Mouse (Mus musculus) adrenal gland, adult 2 months (tissue): ENCODE measurements at regions not wholly inside any gene's neighbourhood (a gene's known extent, or its start where the extent isn't known, plus 50 kb on each side); places are given as distances from the start of the nearest gene placed in this dataset.
A peak's percentile ranks its signal among the peaks of the same experiment; 100 is the strongest.
"Not testable (repeated sequence)": the region's sequence is repeated elsewhere in the genome, so short reads cannot be mapped to it uniquely, and the experiment has no call there.

Source experiments
- DNase-seq: peaks from one replicate; pipeline ENCODE4 v3.0.0; 2021

DNA sequence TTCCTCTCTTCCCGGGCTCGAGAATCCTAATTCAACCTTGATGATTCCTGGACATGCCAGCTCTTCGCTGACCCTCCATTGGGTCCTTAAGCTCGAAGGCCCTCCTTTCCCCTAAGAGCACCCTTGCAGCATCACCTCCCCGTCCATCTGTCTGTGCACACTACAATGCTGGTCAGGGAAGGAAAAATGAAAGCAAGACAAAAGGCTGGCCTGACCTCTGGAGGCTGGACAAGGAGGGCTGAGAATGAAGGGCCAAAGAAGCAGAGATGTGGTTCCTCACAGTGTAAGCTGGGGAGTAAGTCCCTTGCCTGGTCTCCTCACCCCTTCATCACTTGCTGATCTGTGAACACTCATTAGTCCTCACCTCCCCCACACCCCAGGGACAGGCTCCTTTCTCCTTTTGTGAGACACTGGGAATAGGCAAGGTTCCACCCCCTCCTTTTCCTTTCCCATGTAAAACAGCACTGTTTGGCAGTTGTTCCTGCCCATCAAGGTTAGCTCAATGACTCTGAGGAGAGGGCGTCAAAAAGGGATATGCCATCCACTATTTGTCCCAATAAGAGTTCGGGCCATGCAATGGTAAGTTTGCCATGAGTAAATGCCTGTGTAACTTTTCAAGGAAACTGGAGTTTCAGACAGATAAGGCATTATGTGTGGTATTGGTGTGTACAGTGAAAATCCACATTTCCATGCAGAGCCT, 332.3 kb downstream of the Diras2 start:
- no peak for DNase-seq

DNA sequence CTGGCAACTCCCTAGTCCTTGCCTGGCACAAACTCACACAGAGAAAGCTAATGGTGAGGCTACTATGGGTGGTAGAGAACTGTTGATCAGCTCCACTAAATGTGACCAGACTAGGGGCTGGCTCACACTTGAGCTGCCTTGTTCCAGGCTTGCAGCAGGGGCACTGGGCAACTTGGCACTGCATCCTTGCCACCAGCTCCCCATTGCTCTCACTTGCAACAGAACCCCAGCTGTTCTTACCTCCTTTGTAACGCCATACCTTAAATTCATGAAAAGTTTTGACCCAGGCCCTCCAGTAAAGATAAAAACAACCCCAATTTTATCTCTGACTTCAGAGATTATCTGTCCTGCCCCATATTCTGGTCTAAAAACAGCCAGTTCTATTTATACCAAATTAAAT, 328.7 kb downstream of the Diras2 start:
- no peak for DNase-seq

DNA sequence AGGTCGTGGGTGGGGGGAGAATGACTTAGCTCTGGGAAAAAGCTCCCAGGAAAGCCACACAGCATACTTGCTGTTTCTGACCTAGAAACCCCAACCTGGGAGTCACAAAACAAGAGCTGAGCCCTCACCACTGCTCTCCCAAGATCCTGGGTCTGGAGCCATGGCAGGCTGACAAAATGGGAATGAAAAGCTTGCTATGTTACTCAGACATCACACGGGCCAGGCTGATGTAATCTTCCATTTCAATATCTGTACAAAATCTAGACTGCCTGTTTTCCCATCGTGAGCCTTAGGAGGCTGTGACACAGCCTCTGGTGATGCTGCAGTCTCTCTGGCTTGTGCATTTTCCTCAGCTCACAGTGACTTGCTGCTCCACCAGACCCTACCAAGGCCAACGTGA, 325.1 kb downstream of the Diras2 start:
- no peak for DNase-seq

DNA sequence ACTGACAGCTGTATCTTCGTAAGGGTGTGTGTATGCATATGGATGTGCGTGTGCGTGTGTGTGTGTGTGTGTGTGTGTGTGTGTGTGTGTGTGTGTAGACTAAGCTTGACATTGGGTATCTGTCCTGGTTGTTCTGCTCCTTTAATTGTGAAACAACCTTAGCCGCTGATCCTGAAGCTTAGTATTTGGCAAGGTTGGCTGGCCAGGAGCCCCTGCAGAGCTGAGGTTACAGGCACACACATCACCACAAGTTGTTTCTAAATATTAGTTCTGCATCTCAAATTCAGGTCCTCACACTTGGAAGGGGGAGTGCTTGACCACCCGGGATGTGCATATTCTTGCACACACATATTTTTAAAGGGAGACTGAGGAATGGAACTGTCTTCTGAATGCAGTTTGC, 314.7 kb downstream of the Diras2 start:
- DNase-seq: no peak

DNA sequence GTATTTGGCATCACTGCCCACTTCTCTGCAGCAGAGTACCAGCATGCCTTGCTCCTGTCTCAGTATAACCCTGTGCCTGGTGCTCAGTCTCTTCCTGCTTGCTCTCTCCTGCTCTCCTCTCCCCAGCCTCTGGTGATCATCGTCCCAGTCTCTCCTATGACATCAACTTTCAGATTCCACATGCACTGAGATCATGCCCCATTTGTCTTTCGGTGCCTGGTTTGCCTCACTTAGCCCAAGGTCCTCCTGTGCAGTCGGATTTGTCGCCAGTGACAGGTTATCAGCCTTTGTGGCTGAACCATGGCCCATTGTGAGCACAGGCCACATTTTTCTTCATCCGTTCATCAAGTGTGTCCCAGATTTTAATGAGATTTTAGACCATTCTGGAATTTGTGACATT, 314.0 kb downstream of the Diras2 start:
- DNase-seq: peak; percentile 56

DNA sequence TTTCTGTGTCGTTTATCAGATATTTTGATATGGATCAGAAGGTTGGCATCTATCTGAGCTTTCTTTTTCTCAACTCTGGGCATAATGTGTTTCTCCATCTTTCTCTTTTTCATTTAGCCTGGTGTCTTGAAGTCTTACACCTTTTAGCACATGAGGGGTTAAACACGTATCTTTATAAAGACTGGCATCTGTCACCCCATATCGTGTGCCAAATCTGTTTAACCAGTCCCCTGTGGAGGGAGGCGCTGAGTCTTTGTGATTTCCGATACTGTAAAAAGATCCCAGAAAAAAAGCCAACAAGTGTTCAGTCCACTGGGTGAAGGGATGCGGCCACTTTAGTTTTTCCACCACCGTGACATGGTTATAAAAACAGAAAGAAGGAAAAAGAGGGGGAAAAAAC, 313.3 kb downstream of the Diras2 start:
- no peak for DNase-seq

DNA sequence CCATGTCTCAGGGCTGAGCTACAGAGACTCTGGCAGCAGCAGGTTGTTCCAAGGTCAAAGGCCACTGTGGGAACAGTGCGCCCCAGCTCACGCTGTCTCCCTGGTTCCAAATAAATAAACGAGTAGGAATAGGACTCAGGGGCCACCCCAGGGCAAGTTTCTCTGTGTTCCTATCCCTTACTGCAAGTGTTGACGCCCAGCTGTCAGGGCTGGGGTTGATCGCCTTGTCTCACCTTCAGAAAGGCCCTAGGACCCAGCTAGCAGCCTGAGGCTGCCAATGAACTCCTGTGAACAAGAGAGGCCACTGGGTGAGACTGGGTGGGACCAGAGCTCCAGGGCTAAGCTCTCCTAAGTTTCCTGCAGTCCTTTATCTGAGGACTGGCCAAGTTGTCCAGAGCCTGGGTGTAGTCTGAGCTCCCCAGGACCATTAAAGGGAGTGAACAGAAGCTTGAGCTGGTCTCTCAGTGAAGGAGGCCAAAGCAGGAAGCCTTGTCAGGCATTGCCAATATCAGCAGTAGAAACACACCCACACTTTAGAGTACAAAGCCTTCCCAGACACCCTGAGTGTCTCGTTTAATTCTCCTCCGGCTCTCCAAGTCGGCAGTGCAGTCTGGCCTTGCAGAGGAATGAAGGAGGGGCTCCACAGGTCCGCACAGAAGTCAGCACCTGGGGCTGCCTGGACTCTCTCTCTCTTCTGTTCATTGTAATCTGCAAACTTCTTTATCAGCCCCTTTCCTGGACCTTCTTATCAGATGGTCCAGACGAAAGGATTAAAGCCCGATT, 308.6 kb downstream of the Diras2 start:
- DNase-seq: peak; percentile 28

DNA sequence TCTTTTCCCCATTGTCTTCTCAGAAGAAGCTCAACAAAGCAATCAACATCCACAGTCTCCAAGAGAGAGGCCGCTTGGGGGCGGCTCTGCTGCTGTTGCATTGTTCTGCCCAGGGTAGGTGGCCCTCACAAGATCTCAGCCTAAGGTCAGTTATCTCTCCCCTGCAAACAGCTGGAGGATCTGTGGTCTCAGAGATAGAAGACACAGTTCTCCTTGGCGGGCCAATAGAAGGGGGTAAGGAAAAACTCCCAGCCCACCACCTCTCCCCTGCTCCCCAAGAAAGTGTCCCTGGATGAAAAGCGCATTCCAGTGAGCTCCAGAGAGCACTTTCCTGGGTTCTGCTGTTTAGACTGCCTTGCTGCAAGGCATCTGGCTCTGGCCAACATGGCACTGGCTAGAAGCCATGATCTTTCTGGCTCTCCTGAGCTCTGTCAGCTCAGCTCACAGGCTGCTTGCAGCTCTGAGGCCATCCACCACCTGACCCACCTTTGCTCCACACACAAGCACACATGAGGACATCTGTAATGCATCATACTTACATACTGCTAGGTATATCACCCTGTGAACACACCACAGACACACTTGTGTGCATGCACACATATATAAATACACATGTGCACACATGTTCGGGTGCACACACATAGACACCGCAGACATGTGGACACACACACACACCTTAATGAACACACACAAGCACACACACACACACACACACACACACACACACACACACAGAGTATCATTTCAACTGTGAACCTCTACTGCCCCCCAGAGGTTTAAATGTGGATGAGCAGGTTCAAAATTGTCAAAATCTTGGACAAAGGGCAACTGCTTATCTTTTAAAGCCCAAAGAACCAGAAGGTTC, 307.7 kb downstream of the Diras2 start:
- peak; percentile 61 for DNase-seq

DNA sequence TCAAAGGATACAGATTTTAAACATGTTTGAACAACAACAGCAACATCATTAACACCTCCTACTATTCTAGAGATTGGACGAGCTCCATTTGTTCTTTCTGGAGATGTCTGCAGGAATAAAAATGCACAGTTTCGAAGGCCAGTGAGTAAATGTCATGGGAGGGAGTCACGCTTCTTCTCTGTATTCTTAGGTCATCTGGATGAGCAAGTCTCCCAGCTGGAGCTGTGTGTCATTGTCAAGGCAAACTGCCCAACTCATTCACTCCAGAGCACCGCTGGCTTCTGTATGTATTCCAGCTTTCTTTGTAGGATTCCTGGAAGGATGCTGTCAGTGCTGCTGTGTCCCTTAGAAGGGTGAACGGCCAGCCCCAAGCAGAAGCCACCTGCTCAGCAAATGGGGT, 297.1 kb downstream of the Diras2 start:
- peak; percentile 82 for DNase-seq

DNA sequence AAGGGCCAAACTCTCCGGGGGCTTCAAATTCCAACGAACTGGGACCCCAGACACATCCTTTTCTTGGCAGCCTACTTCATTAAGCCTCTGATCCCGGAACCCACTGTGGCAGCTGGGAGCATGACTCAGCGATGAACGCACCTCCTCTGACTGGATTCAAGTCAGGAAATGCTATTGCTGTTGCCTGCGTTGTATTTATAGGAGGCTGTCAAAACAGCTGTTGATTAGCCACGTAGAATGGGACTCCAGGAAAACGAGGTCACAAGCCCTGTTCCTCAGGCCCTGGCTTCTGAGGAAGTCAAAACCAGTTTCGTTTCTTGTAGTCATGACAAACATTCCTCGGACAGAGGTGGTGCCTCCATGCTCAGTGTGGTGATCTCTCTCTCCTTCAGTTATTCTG, 295.0 kb downstream of the Diras2 start:
- DNase-seq: peak; percentile 70

DNA sequence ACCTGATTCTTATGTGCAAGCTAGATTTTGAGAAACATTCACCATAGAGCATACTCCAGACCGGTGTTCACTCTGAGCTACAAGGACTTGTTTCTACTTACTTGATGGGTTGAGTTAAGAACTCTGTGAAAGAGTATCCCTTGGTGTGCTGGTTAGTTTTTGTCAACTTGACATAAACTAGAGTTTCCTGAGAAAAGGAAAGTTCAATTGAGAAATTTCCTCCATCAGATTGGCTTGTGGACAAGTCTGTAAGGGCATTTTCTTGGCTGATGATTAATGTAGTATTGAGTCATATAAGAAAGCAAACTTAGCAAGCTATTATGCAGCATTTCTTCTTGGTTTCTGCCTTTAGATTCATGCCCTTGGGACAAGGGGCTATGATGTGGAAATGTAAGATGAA, 291.5 kb downstream of the Diras2 start:
- DNase-seq: no peak

DNA sequence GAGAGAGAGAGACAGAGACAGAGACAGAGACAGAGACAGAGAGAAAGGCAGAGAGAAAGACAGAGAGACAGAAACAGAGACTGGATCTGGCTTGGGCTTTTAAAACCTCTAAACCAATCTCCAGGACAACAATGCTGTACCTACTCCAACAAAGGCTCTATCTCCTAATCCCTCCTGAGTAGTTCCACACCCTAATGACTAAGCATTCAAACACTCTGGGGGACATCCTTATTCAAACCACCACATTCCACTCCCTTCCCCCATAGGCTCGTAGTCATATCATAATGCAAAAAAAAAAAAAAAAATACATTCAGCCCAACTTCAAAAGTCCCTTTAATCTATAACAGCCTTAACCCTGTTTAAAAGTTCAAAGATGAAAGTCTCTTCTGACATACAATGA, 289.3 kb downstream of the Diras2 start:
- DNase-seq: no peak

DNA sequence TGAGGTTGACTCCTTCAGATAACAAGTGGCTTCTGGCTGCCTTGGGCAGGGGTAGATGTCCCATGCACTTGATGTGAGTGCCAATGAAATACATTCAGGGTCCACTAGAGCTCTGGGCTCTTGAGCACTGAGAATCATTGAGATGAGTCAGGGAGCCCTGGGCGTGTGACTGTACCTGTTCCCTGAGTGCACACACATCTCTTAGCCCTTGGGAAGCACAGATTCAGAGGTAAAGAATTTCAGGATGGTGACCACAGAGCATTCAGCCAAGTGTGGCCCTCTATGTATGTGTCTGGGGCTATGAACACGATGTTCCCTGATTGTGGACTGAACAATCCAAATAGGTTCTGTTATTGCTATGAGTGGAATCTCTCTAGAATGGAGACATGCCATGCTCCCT, 281.6 kb downstream of the Diras2 start:
- DNase-seq: no peak

DNA sequence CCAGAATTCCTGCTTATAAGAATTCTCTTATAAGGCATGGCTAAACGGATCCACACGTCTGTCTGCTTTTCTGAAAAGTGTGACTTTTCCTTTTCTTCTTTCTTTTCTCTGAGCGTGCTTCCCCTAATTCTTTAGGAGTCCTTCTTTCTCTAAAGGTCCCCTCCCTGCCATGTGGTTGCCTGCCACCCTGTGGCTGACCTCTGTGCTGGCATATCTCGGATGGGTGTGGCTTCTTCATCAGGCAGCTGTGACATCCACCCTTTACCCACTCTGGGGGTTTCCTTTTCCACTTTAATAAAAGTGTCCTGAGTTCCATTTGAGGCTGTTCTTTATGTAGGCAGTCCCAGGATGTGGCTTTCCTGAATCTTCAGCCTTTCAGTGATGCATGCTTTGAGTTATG, 280.7 kb downstream of the Diras2 start:
- no peak for DNase-seq

DNA sequence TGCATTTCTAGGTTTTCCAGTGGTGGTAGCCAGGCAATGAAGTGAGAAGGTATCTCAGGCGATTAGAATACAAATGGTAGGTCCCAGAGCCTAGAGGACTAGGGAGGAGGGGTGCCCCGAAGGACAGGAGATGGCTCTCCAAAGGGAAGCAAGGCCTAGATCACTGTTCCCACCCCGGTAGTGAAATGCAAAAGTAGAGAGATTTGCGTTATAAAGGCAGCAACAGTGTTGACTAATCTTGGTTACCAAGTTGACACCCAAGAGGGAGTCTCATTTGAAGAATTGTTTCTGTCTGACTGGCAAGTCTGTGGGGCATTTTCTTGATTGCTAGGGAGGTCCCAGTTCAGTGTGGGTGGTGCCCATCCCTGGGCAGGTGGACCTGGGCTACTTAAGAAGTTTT, 278.8 kb downstream of the Diras2 start:
- no peak for DNase-seq

DNA sequence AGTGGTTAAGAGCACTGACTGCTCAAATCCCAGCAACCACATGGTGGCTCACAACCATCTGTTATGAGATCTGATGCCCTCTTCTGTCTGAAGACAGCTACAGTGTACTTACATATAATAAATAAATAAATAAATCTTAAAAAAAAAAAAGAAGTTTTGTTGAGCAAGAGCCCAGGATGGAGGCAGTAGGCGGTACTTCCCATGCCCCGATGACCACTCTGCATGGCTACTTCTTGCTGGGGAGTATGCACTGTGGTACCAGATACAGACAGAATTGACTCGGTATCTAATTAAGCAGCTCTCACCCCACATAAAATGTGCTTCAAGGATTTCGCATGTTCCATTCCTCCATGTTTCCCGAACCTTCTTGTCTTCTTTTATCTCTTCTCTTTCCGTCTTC, 278.4 kb downstream of the Diras2 start:
- DNase-seq: not testable (repeated sequence)

DNA sequence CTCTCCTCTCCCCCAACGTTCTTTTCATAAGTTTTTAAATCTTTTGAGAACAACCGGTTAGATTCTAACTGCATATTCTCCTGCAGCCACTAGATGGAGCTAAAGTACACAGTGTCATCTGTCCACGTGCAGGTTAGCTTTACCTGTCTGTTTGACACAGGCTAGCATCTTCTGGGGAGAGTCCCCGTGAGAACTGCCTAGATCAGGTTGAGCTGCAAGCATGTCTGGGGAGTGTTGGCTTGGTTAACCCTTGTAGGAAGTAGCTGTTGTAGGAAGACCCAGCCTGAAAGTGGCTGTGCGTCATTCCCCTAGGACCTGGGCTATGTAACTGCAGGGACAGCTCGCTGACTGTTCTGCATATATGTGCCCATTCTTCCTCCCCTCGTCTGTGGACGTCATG, 277.9 kb downstream of the Diras2 start:
- no peak for DNase-seq

DNA sequence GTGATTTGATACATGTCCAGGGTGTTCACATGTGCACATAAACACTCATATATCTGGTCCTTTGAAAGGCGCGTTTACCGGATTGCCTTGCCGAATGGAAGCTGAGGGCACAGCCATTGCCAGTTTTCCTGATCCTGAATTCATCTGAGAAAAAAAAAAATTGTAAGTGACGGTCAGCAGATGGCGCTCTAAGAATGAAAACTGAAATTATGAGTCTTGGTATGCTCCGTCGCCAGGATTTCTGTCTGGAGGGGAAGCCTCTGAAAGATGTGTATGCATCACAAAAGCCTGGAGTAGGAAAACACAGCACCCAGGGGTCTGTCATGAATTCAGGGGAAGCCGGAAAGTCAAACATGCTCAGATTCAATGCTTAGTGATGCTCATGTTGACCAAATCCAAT, 276.9 kb downstream of the Diras2 start:
- DNase-seq: no peak

DNA sequence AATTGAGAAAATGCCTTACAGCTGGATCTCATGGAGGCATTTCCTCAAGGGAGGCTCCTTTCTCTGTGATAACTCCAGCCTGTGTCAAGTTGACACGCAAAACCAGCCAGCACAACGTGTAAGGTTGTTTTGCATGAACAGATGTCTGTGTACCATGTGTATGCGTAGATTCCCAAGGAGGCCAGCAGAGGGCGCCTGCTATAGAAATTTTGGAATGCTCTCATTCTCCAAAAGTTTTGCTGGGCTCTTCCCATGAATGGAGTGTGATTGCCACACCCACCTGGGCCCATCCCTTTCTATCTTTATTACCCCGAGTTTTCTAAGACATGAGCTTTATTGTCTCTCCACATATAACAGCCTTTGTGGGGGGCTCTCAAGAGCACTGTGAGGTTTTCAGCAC, 275.4 kb downstream of the Diras2 start:
- no peak for DNase-seq

DNA sequence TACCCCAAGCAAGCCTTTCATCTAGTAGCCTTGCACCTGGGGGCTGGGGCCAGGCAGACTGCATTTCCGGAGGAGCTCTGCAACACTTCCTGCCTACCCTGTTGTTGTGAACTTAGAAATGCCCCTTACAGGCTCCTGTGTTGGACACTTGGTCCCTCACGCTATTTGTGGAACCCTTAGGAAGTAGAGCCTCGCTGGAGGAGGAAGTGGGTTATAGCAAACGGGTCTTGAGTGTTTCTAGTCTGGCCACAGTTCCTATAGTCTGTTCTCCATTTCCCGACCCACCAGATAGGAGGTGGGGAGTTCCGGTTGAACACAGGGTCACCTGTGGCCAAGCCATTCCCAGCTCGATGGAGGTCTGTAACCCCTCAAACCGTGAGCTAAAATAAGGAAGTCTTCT, 272.7 kb downstream of the Diras2 start:
- no peak for DNase-seq

DNA sequence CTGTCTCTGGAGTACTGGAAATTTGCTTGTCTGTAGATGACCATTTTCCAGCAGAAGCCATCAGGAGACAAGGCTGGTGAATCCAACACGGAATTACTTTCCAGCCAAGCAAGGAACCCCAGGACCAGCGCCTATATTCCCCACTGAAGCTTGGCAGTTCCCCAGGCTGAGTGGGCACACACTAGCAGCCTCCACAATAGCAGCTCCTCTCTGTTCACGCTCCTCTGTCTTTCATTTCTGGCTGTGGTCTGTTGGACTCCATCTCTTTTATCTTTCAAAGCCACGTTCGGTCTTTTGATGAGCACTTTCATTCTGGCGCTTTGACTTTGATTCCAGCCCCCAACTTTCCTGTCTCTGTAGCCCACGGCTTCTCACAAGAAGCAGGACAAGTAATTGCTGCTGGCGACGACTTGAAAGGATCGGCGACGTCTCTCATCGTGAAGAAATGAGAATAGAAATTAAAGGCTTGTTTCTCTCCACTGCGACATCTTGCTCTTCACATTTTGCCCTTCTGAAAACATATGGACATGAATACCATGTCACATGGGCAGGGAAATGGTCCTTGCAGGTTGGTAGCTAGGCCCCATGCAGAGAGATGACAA, 268.0 kb downstream of the Diras2 start:
- no peak for DNase-seq

DNA sequence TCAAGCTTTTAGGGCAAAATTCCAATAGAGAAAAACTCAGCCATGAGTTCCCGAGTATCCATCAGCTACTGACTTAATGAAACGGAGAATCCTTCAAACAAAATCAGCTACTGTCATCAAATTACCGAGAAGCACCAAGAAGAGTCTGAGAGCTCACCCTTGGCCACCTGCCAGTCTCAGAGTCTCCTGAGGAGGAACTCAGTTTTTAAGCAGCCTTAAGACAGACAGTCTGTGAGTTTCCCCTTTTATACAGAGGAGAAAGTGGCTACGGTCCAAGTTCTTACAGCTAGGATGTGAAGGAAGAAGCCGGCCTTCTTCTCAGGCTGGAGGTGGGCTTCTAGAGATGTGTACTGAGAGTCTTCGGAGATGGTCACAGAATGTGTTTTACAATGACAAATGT, 262.8 kb downstream of the Diras2 start:
- no peak for DNase-seq
